Mouse (Mus musculus): ENCODE measurements around the gene Olfr26.
"Not testable (repeated sequence)": the region's sequence is repeated elsewhere in the genome, so short reads cannot be mapped to it uniquely, and the experiment has no call there.

Gene Olfr26

DNA sequence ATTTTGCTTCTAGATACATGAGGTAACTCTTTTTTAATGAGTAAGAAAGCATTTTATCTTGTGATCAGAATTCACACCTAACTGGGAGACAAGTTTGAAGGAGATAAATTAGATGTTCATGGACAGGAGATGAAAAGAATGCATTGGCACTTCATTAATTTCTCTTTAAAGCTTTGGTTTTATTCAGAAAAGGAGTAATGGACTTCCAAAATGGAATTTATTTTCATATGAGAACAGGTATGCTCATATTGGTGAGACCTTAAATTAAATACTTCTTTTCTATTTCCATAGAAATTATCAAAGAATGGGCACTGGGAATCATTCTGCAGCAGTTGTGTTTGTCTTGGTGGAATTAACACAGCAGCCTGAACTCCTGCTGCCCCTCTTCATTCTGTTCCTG is at the start of gene Olfr26:
Olfr26 (plus strand) TSS at position 301 of the 400 bp plus-strand sequence.
- no peak for DNase-seq

DNA sequence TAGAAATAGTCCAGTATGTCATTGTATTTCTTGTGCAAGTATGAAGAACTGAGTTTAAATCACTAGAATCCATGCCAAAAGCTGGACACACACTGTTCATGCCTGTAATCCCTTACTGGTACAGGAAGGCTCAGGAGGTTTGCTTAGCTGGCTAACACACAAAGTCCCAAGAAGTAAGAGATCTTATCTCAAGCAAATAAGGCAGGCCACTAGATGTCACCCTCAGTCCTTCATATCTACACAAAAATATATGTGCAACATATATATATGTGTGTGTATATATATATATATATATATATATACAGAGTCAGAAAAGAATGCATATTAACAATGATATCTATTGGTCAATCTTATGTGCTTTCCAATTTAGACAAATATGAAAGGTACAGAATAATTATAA is 49.2 kb upstream of the Olfr26 start:
- DNase-seq, result no peak

DNA sequence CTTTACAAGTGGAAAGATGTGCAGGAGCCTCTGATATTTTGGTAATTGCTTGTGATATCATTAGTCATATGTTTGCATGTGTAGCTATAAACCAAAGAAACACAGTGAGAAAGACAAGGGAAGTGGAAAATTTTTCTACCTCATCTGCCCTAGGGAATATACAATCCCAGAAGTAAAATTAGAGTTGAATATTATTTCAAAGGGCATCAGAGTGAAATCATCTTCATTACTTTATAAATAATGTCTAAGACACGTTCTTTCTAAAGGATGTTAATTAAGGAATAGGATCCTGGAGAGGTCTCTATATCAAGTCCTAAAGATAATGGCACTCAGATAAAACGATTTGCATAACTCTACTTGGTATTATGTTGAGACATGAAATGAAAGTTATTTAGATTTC is 40.5 kb upstream of the Olfr26 start, which contains the start of gene Olfr922:
Olfr922 (plus strand) TSS at position 301 of the 400 bp plus-strand sequence.
- no peak for DNase-seq

DNA sequence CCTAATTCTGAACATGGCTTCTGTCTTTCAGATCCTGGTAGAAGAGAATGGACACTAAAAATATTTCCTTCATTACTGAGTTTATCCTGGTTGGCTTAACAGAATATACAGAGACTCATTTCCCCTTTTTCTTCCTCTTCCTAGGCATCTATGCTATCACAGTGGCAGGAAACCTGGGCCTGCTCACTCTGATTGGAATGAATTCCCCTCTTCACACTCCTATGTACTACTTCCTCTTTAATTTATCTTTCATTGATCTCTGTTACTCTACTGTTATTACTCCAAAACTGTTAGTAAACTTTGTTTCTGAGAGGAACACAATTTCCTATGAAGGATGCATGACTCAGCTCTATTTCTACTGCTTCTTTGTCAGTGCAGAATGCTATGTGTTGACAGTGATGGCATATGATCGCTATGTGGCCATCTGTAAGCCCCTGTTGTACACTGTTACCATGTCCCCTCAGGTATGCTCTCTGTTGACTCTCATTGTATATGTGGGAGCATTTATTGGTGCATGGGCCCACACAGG is 39.3 kb upstream of the Olfr26 start:
- DNase-seq, result no peak

DNA sequence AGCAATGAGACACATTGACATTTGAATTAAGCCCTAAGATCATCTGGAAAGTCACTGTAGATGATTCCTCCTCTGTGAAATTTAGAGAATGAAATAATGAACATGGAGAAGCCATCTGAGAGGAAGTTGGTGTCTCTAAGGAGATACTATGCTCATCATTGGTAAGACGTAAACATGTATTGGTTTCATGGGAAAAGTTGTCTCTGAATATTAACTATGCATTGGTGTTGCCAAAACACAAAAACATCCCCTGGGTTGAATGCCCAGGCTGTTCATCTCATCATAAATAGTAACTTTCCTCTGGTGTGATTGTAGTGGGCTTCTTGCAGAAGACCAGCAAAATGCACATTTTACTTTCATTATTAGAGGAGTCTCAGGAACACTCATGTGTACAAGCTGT is 28.6 kb upstream of the Olfr26 start, which contains the start of gene Olfr923:
Olfr923 (plus strand) TSS at position 301 of the 400 bp plus-strand sequence.
- no peak for DNase-seq

DNA sequence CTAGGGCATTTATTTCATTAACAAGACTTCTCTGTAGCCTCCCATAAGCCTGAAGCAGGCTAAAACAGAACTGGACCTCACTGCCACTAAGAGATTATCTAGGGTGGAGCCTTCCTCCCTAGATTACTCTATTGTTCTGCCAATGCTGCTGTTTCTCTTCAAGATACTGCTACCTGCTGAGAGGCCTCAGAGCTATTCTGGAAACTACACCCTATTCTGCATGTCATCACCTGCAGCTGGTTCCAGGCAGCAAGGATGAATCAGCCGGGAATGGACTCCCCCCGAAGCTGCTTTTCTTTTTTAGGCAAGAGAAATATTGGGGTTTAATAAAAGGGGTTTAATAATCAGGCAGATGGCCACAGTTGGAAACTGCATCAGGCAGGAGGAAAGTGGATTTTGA is 21.8 kb upstream of the Olfr26 start:
- no peak for DNase-seq

DNA sequence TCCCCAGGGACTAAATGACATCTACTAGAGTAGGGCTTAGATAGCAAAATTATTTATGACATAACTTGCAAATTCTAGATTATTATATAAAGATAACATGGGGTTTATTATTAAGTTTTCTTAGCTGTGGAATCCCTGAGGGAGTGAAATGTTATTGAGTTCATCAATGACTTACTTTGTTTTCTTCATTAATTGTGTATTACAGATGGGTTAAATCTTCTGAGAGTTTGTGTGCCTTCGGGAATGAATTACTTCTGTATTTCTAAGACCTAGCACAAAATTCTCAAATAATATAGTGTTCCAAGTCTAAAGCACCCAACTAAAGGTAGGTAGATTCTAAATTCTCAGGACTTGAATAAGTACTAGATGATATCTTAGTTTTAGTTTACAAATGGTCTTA is 10.7 kb upstream of the Olfr26 start, which contains the start of gene Olfr924:
Olfr924 (plus strand) TSS at position 301 of the 400 bp plus-strand sequence.
- DNase-seq, result no peak

DNA sequence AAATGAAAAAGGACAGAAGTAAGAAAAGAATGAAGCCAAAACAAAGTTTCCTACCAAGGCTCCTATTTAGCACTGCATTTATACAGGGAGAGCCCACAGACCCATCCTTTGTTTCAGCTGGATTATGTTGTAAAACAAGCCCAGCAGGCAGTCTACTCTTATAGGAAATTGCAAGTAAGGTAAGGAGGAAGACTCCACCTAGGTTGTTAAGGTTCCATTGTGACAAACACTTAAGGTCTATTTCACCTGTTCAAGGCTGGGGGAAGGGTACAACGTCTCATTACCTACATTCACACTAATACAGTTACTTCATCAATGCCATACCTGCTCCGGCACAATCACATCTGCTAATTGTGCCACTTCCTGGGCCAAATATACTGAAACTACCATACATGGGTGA is 20.0 kb downstream of the Olfr26 start:
- not testable (repeated sequence) for DNase-seq

DNA sequence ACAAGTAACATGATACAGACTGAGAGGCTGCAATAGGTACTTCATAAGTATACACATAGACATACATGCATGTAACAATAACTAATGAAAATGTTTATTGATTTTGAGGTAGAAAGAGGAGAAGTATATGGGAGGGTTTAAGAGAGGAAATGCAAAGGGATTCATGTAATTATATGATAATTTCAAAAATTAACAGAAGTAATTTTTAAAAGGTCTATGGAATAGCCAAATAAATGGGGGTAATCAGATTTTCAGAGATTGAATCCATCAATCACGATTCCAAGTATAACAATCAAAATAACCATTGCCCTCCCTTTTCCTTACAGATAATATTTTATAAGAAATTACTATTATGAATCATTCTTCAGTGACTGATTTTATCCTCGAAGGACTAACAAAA is 22.0 kb downstream of the Olfr26 start, which contains the start of gene Olfr926:
Olfr926 (plus strand) TSS at position 301 of the 400 bp plus-strand sequence.
- DNase-seq, result no peak
